Mouse (Mus musculus): ENCODE data around the gene Snd1. TPM values are rescaled to one million over a fixed set of nuclear protein-coding genes. Genes with fewer than 3 reads are reported as not detected.

The Snd1 gene
- total and polyA plus RNA-seq, 3 experiments, result 83.7 to 377 (median 210) TPM

GRCm38 (mm10) chr6:28783082-28783647 lies 308.2 kb downstream of the Snd1 start:
- Histone ChIP-seq H3K4me3 (replicated peaks in 1 of 3; ENCODE audit: low read depth in 2 of 3, low read length in 2 of 3, poor library complexity in 1 of 3) (no peak overlapping the region), H3K27ac (ENCODE audit: insufficient read depth, low read depth) (no peak overlapping the region), H3K79me2 (replicated peaks; ENCODE audit: control insufficient read depth, extremely low read depth, insufficient read depth, poor library complexity, severe bottlenecking) (no peaks in the 10 kb centered on the region), H3K4me2 (ENCODE audit: insufficient read depth, low read depth, poor library complexity, severe bottlenecking) (no peak overlapping the region), H3K9ac (ENCODE audit: insufficient read depth, low read depth) (no peak overlapping the region), H3K9me3 (replicated peaks; ENCODE audit: low read length) (no peaks in the 10 kb centered on the region), H3K36me3 (replicated peaks in 1 of 2; ENCODE audit: control insufficient read depth in 1 of 2, insufficient read depth in 1 of 2, low read length in 1 of 2) (peaks cover 24 to 88% of the 10 kb centered on the region in 2 experiments), H3K4me1 (ENCODE audit: control insufficient read depth in 1 of 2, insufficient read depth in 2 of 2) (no peaks in the 10 kb centered on the region), H3K27me3 (replicated peaks) (no peaks in the 10 kb centered on the region)
- DNase-seq (ENCODE audit: extremely low read depth), result no peak
- TF ChIP-seq ZKSCAN1 (IDR thresholded peaks at IDR 0.05; ENCODE audit: borderline replicate concordance, low read depth, low read length) (no peak), CHD1 (IDR thresholded peaks at IDR 0.05; ENCODE audit: low read depth, low read length) (no peak), NELFE (IDR thresholded peaks at IDR 0.05; ENCODE audit: low read depth, low read length) (no peak), UBTF (IDR thresholded peaks at IDR 0.05; ENCODE audit: low read depth, low read length) (no peak)
- in situ Hi-C loops (cut with MboI; ENCODE audit: low pct_ligation_motif_present, low pct_unique_long_range_greater_than_20kb, low sequenced_read_pairs) (no loop called here), dilution Hi-C loops (cut with MboI; ENCODE audit: extremely low pct_ligation_motif_present, extremely low pct_unique_long_range_greater_than_20kb, low sequenced_read_pairs) (no loop called here)

- no peak overlapping the region for H3K27ac ChIP-seq (ENCODE audit: insufficient read depth, low read depth)
- no peak overlapping the region for H3K4me3 ChIP-seq (replicated peaks in 1 of 3; ENCODE audit: low read depth in 2 of 3, low read length in 2 of 3, poor library complexity in 1 of 3)
- in situ Hi-C loops (cut with MboI; ENCODE audit: low pct_ligation_motif_present, low pct_unique_long_range_greater_than_20kb, low sequenced_read_pairs) (no loop called here), dilution Hi-C loops (cut with MboI; ENCODE audit: extremely low pct_ligation_motif_present, extremely low pct_unique_long_range_greater_than_20kb, low sequenced_read_pairs) (no loop called here)
- H3K4me2 ChIP-seq (ENCODE audit: insufficient read depth, low read depth, poor library complexity, severe bottlenecking), result no peak overlapping the region
- H3K79me2 ChIP-seq (replicated peaks; ENCODE audit: control insufficient read depth, extremely low read depth, insufficient read depth, poor library complexity, severe bottlenecking), result no peaks in the 10 kb centered on the region
- peaks cover 24 to 88% of the 10 kb centered on the region in 2 experiments for H3K36me3 ChIP-seq (replicated peaks in 1 of 2; ENCODE audit: control insufficient read depth in 1 of 2, insufficient read depth in 1 of 2, low read length in 1 of 2)
- no peaks in the 10 kb centered on the region for H3K9me3 ChIP-seq (replicated peaks; ENCODE audit: low read length)
- no peaks in the 10 kb centered on the region for H3K27me3 ChIP-seq (replicated peaks)
- TF ChIP-seq ELF1 (IDR thresholded peaks at IDR 0.05; ENCODE audit: low read depth, low read length) (no peak), JUND (conservative IDR thresholded peaks at IDR 0.05; ENCODE audit: low read depth, low read length) (no peak), SIN3A (IDR thresholded peaks at IDR 0.05; ENCODE audit: low read length) (no peak), USF2 (conservative IDR thresholded peaks at IDR 0.05; ENCODE audit: low read depth, low read length) (no peak), USF1 (IDR thresholded peaks at IDR 0.05; ENCODE audit: low read depth, low read length) (no peak), MEF2A (IDR thresholded peaks at IDR 0.05; ENCODE audit: borderline replicate concordance, low read depth, low read length) (no peak), CHD1 (IDR thresholded peaks at IDR 0.05; ENCODE audit: low read depth, low read length) (no peak), ZC3H11A (IDR thresholded peaks at IDR 0.05; ENCODE audit: low read depth, low read length) (no peak), HCFC1 (IDR thresholded peaks at IDR 0.05; ENCODE audit: low read depth, low read length) (no peak), RAD21 (IDR thresholded peaks at IDR 0.05; ENCODE audit: low read depth, low read length) (no peak), EP300 (IDR thresholded peaks at IDR 0.05; ENCODE audit: low read length) (no peak), GABPA (IDR thresholded peaks at IDR 0.05; ENCODE audit: insufficient replicate concordance, low read depth, low read length) (no peak), MAZ (IDR thresholded peaks at IDR 0.05; ENCODE audit: low read depth, low read length) (no peak), POLR2A (IDR thresholded peaks at IDR 0.05; ENCODE audit: low read depth, low read length) (no peak), MAFK (IDR thresholded peaks at IDR 0.05; ENCODE audit: insufficient replicate concordance, low read length) (no peak), ZNF384 (IDR thresholded peaks at IDR 0.05; ENCODE audit: low read depth, low read length) (no peak)
- H3K4me1 ChIP-seq (ENCODE audit: control insufficient read depth in 1 of 2, insufficient read depth in 2 of 2), result no peaks in the 10 kb centered on the region
- no peak for DNase-seq (ENCODE audit: extremely low read depth)
- no peak overlapping the region for H3K9ac ChIP-seq (ENCODE audit: insufficient read depth, low read depth)
Observed at GRCm38 (mm10) chr6:28783953-28784352, 309.0 kb downstream of the Snd1 start.
